Mouse (Mus musculus): ENCODE measurements around the gene Gm26741. TPM values are rescaled to one million over a fixed set of nuclear protein-coding genes. Genes with fewer than 3 reads are reported as not detected.

Gene Gm26741
- polyA plus RNA-seq, 1 experiment from 2014 or later: not detected

- ATAC-seq (ENCODE audit: low read depth) (no peak), DNase-seq (no peak)
- H3K4me2 ChIP-seq: no peak overlapping the region
- no peaks in the 10 kb centered on the region for H3K27me3 ChIP-seq
- no peak overlapping the region for H3K27ac ChIP-seq
- peaks cover 19% of the 10 kb centered on the region for H3K4me1 ChIP-seq (replicated peaks)
- H3K9me3 ChIP-seq (replicated peaks): no peaks in the 10 kb centered on the region
- no peaks in the 10 kb centered on the region for H3K36me3 ChIP-seq
- H3K9ac ChIP-seq: no peak overlapping the region
- no peak overlapping the region for H3K4me3 ChIP-seq (replicated peaks)
Observed at GRCm38 (mm10) chr10:52374651-52375050, 16.1 kb downstream of the Gm26741 start.

- Histone ChIP-seq H3K9me3 (replicated peaks) (no peaks in the 10 kb centered on the region), H3K27me3 (no peaks in the 10 kb centered on the region), H3K4me1 (replicated peaks) (peaks cover 30% of the 10 kb centered on the region), H3K9ac (no peak overlapping the region), H3K27ac (no peak overlapping the region), H3K36me3 (no peaks in the 10 kb centered on the region), H3K4me2 (no peak overlapping the region), H3K4me3 (replicated peaks) (no peak overlapping the region)
- WGBS (ENCODE audit: insufficient replicate concordance): 41% methylated on average over 2 of the region's 2 CpGs
- no peak for ATAC-seq (ENCODE audit: low read depth)
- DNase-seq: no peak
Observed at GRCm38 (mm10) chr10:52376422-52376821, 17.9 kb downstream of the Gm26741 start.

- H3K27me3 ChIP-seq: no peaks in the 10 kb centered on the region
- no peak for DNase-seq
- H3K9ac ChIP-seq: no peak overlapping the region
- peaks cover 34% of the 10 kb centered on the region for H3K4me1 ChIP-seq (replicated peaks)
- H3K4me3 ChIP-seq (replicated peaks): no peak overlapping the region
- no peak overlapping the region for H3K4me2 ChIP-seq
- no peaks in the 10 kb centered on the region for H3K9me3 ChIP-seq (replicated peaks)
- no peak for ATAC-seq (ENCODE audit: low read depth)
- H3K36me3 ChIP-seq: no peaks in the 10 kb centered on the region
- H3K27ac ChIP-seq: no peak overlapping the region
- 85% methylated on average over 2 of the region's 2 CpGs for WGBS (ENCODE audit: insufficient replicate concordance)
Observed at GRCm38 (mm10) chr10:52377813-52378212, 19.2 kb downstream of the Gm26741 start.

- peak overlapping the region; percentile 95 for H3K9ac ChIP-seq
- peak; percentile 22 for ATAC-seq (ENCODE audit: low read depth)
- H3K27ac ChIP-seq: peak overlapping the region; percentile 85
- WGBS (ENCODE audit: insufficient replicate concordance): under 1% methylated on average over 19 of the region's 19 CpGs
- H3K27me3 ChIP-seq: no peaks in the 10 kb centered on the region
- DNase-seq: no peak
- H3K4me1 ChIP-seq (replicated peaks): peaks cover 36% of the 10 kb centered on the region
- peak overlapping the region; percentile 97 for H3K4me3 ChIP-seq (replicated peaks)
- H3K9me3 ChIP-seq (replicated peaks): no peaks in the 10 kb centered on the region
- H3K4me2 ChIP-seq: peak overlapping the region; percentile 90
- no peaks in the 10 kb centered on the region for H3K36me3 ChIP-seq
Observed at GRCm38 (mm10) chr10:52381321-52381801, 22.8 kb downstream of the Gm26741 start.

- peaks cover 36% of the 10 kb centered on the region for H3K4me1 ChIP-seq (replicated peaks)
- H3K4me2 ChIP-seq: peak within 1 kb of the TSS; percentile 90
- H3K4me3 ChIP-seq (replicated peaks): peak within 1 kb of the TSS; percentile 97
- peak; percentile 97 for ATAC-seq (ENCODE audit: low read depth)
- WGBS (ENCODE audit: insufficient replicate concordance): under 1% methylated on average over 62 of the region's 71 CpGs
- no peaks in the 10 kb centered on the region for H3K9me3 ChIP-seq (replicated peaks)
- H3K27me3 ChIP-seq: no peaks in the 10 kb centered on the region
- no peaks in the 10 kb centered on the region for H3K36me3 ChIP-seq
- peak; percentile 94 for DNase-seq
- H3K9ac ChIP-seq: peak within 1 kb of the TSS; percentile 95
- H3K27ac ChIP-seq: peak within 1 kb of the TSS; percentile 89
Observed at GRCm38 (mm10) chr10:52381845-52382591, 23.5 kb downstream of the Gm26741 start, which contains the start of gene Gopc. TSS of gene Gopc (minus strand) at chr10:52382124.

GRCm38 (mm10) chr10:52383022-52383421 lies 24.5 kb downstream of the Gm26741 start:
- H3K9ac ChIP-seq: peak overlapping the region; percentile 95
- no peak for DNase-seq
- H3K4me2 ChIP-seq: peak overlapping the region; percentile 90
- H3K9me3 ChIP-seq (replicated peaks): no peaks in the 10 kb centered on the region
- no peaks in the 10 kb centered on the region for H3K27me3 ChIP-seq
- 78% methylated on average over 6 of the region's 6 CpGs for WGBS (ENCODE audit: insufficient replicate concordance)
- H3K27ac ChIP-seq: peak overlapping the region; percentile 89; the same call in 1 of the 2 replicates
- no peak for ATAC-seq (ENCODE audit: low read depth)
- no peaks in the 10 kb centered on the region for H3K36me3 ChIP-seq
- peak overlapping the region; percentile 97 for H3K4me3 ChIP-seq (replicated peaks)
- peaks cover 31% of the 10 kb centered on the region for H3K4me1 ChIP-seq (replicated peaks)

- no peak overlapping the region for H3K4me3 ChIP-seq (replicated peaks)
- no peak overlapping the region for H3K4me2 ChIP-seq
- H3K27ac ChIP-seq: no peak overlapping the region
- DNase-seq (no peak), ATAC-seq (ENCODE audit: low read depth) (no peak)
- H3K9ac ChIP-seq: no peak overlapping the region
- H3K9me3 ChIP-seq (replicated peaks): no peaks in the 10 kb centered on the region
- no peaks in the 10 kb centered on the region for H3K27me3 ChIP-seq
- 76% methylated on average over 1 of the region's 1 CpGs for WGBS (ENCODE audit: insufficient replicate concordance)
- H3K4me1 ChIP-seq (replicated peaks): peaks cover 26% of the 10 kb centered on the region
- no peaks in the 10 kb centered on the region for H3K36me3 ChIP-seq
Observed at GRCm38 (mm10) chr10:52383522-52383921, 25.0 kb downstream of the Gm26741 start.

- Histone ChIP-seq H3K27ac (no peak overlapping the region), H3K27me3 (0 out of 2 replicates have a peak, but pooled peaks cover 6% of the 10 kb centered on the region), H3K9ac (no peak overlapping the region), H3K4me3 (replicated peaks) (no peak overlapping the region), H3K4me1 (replicated peaks) (peaks cover 19% of the 10 kb centered on the region), H3K9me3 (replicated peaks) (no peaks in the 10 kb centered on the region), H3K4me2 (no peak overlapping the region), H3K36me3 (no peaks in the 10 kb centered on the region)
- 57% methylated on average over 8 of the region's 8 CpGs for WGBS (ENCODE audit: insufficient replicate concordance)
- ATAC-seq (ENCODE audit: low read depth) (no peak), DNase-seq (no peak)
Observed at GRCm38 (mm10) chr10:52384823-52385610, 26.4 kb downstream of the Gm26741 start.

- WGBS (ENCODE audit: insufficient replicate concordance): 47% methylated on average over 4 of the region's 4 CpGs
- no peak overlapping the region for H3K27ac ChIP-seq
- peaks cover 9% of the 10 kb centered on the region for H3K4me1 ChIP-seq (replicated peaks)
- H3K4me2 ChIP-seq: no peak overlapping the region
- no peak for DNase-seq
- H3K27me3 ChIP-seq: 0 out of 2 replicates have a peak, but pooled peaks cover 6% of the 10 kb centered on the region
- no peak for ATAC-seq (ENCODE audit: low read depth)
- H3K36me3 ChIP-seq: no peaks in the 10 kb centered on the region
- H3K4me3 ChIP-seq (replicated peaks): no peak overlapping the region
- H3K9me3 ChIP-seq (replicated peaks): no peaks in the 10 kb centered on the region
- no peak overlapping the region for H3K9ac ChIP-seq
Observed at GRCm38 (mm10) chr10:52387192-52387591, 28.6 kb downstream of the Gm26741 start.

GRCm38 (mm10) chr10:52388922-52389430 lies 30.4 kb downstream of the Gm26741 start, which contains the start of gene Nepn:
TSS of gene Nepn (plus strand) at chr10:52388972.
- Histone ChIP-seq H3K27ac (no peak within 1 kb of the TSS), H3K4me2 (no peak within 1 kb of the TSS), H3K4me1 (replicated peaks) (no peaks in the 10 kb centered on the region), H3K36me3 (no peaks in the 10 kb centered on the region), H3K9me3 (replicated peaks) (no peaks in the 10 kb centered on the region), H3K9ac (no peak within 1 kb of the TSS), H3K27me3 (0 out of 2 replicates have a peak, but pooled peaks cover 6% of the 10 kb centered on the region), H3K4me3 (replicated peaks) (no peak within 1 kb of the TSS)
- ATAC-seq (ENCODE audit: low read depth) (no peak), DNase-seq (no peak)
- 58% methylated on average over 5 of the region's 5 CpGs for WGBS (ENCODE audit: insufficient replicate concordance)

GRCm38 (mm10) chr10:52389438-52389837 lies 30.9 kb downstream of the Gm26741 start:
- Histone ChIP-seq H3K27me3 (0 out of 2 replicates have a peak, but pooled peaks cover 6% of the 10 kb centered on the region), H3K9me3 (replicated peaks) (no peaks in the 10 kb centered on the region), H3K4me3 (replicated peaks) (no peak overlapping the region), H3K27ac (no peak overlapping the region), H3K4me2 (no peak overlapping the region), H3K4me1 (replicated peaks) (no peaks in the 10 kb centered on the region), H3K36me3 (no peaks in the 10 kb centered on the region), H3K9ac (no peak overlapping the region)
- 60% methylated on average over 3 of the region's 3 CpGs for WGBS (ENCODE audit: insufficient replicate concordance)
- ATAC-seq (ENCODE audit: low read depth) (no peak), DNase-seq (no peak)
